Mouse (Mus musculus): ENCODE measurements around the gene H2-T23. TPM values are rescaled to one million over a fixed set of nuclear protein-coding genes. Genes with fewer than 3 reads are reported as not detected.

Gene H2-T23
- polyA plus RNA-seq, 1 experiment from 2014 or later = 73.5 TPM

DNA sequence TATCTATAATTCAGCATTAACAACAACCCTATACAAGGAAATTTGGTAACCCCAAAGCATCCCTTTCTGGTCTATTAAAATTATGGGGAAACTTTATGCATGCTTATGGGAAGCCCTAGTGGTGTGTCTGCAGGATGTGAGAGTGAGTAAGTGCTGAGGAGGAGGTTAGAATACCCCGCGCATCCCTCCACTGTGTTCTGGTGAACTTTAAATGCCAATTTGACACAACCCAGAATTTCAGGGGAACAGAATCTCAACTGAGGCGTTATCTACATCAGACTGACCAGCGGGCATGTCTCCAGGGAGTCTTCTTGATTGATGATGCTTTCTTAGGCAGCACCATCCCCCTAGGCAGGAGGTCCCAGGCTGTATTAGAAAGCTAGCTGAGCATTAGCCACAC is 6.8 kb downstream of the H2-T23 start:
- no peaks in the 10 kb centered on the region for H3K9me3 ChIP-seq (replicated peaks; ENCODE audit: control insufficient read depth, low read length)
- no peak overlapping the region for H3K27ac ChIP-seq (ENCODE audit: low read length)
- no peak for ATAC-seq (ENCODE audit: low read depth)
- peaks cover 42% of the 10 kb centered on the region for H3K4me1 ChIP-seq (ENCODE audit: control insufficient read depth, low read depth, low read length)
- no peak overlapping the region for H3K9ac ChIP-seq (ENCODE audit: low read depth, low read length)
- H3K36me3 ChIP-seq (ENCODE audit: control insufficient read depth, insufficient read depth) = no peaks in the 10 kb centered on the region
- H3K4me2 ChIP-seq (ENCODE audit: low read depth, low read length) = no peak overlapping the region
- H3K27me3 ChIP-seq (ENCODE audit: control insufficient read depth, insufficient read depth, low read depth, low read length) = no peaks in the 10 kb centered on the region
- WGBS (ENCODE audit: insufficient replicate concordance) = 69% methylated on average over 4 of the region's 4 CpGs
- H3K4me3 ChIP-seq (ENCODE audit: low read depth, low read length) = no peak overlapping the region

GRCm38 (mm10) chr17:36025197-36025596 is 7.5 kb downstream of the H2-T23 start:
- WGBS (ENCODE audit: insufficient replicate concordance) = 62% methylated on average over 5 of the region's 5 CpGs
- Histone ChIP-seq H3K36me3 (ENCODE audit: control insufficient read depth, insufficient read depth) (no peaks in the 10 kb centered on the region), H3K27ac (ENCODE audit: low read length) (0 out of 2 replicates have a peak overlapping the region, but pooled peaks have one; percentile 5), H3K9me3 (replicated peaks; ENCODE audit: control insufficient read depth, low read length) (no peaks in the 10 kb centered on the region), H3K9ac (ENCODE audit: low read depth, low read length) (no peak overlapping the region), H3K4me2 (ENCODE audit: low read depth, low read length) (no peak overlapping the region), H3K4me1 (ENCODE audit: control insufficient read depth, low read depth, low read length) (peaks cover 42% of the 10 kb centered on the region), H3K27me3 (ENCODE audit: control insufficient read depth, insufficient read depth, low read depth, low read length) (no peaks in the 10 kb centered on the region), H3K4me3 (ENCODE audit: low read depth, low read length) (no peak overlapping the region)
- no peak for ATAC-seq (ENCODE audit: low read depth)

- peak; percentile 45 for ATAC-seq (ENCODE audit: low read depth)
- Histone ChIP-seq H3K27ac (ENCODE audit: low read length) (peak overlapping the region; percentile 66), H3K36me3 (ENCODE audit: control insufficient read depth, insufficient read depth) (no peaks in the 10 kb centered on the region), H3K4me1 (ENCODE audit: control insufficient read depth, low read depth, low read length) (peaks cover 47% of the 10 kb centered on the region), H3K27me3 (ENCODE audit: control insufficient read depth, insufficient read depth, low read depth, low read length) (no peaks in the 10 kb centered on the region), H3K4me3 (ENCODE audit: low read depth, low read length) (peak overlapping the region; percentile 20), H3K4me2 (ENCODE audit: low read depth, low read length) (peak overlapping the region; percentile 46), H3K9ac (ENCODE audit: low read depth, low read length) (peak overlapping the region; percentile 2; the same call in 1 of the 2 replicates), H3K9me3 (replicated peaks; ENCODE audit: control insufficient read depth, low read length) (no peaks in the 10 kb centered on the region)
- WGBS (ENCODE audit: insufficient replicate concordance) = 48% methylated on average over 9 of the region's 9 CpGs
These were observed 8.7 kb downstream of the H2-T23 start for GRCm38 (mm10) chr17:36023710-36024654.

DNA sequence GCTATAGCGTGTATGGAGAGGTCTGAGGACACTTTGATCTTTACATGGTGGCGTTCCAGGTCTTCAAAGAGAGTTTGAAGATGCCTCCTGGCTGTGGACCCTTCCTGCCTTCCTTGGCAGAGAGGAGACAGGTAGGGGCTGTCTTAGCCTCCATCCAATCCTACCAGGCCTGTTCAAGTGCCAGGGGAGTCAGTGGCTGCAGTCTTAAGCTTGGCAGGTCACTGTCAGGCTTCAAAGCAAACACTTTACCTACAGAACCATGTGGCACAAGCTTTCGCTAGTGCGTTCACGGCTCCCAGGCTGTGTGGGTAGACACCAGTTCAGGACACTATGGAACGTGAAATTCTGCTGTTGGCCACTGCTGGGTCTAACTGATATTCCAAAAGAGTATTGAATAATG is 9.7 kb downstream of the H2-T23 start:
- H3K4me2 ChIP-seq (ENCODE audit: low read depth, low read length) = 0 out of 2 replicates have a peak overlapping the region, but pooled peaks have one; percentile 46
- no peak overlapping the region for H3K4me3 ChIP-seq (ENCODE audit: low read depth, low read length)
- no peaks in the 10 kb centered on the region for H3K9me3 ChIP-seq (replicated peaks; ENCODE audit: control insufficient read depth, low read length)
- WGBS (ENCODE audit: insufficient replicate concordance) = 84% methylated on average over 6 of the region's 6 CpGs
- peaks cover 51% of the 10 kb centered on the region for H3K4me1 ChIP-seq (ENCODE audit: control insufficient read depth, low read depth, low read length)
- H3K36me3 ChIP-seq (ENCODE audit: control insufficient read depth, insufficient read depth) = no peaks in the 10 kb centered on the region
- H3K9ac ChIP-seq (ENCODE audit: low read depth, low read length) = no peak overlapping the region
- no peak for ATAC-seq (ENCODE audit: low read depth)
- no peaks in the 10 kb centered on the region for H3K27me3 ChIP-seq (ENCODE audit: control insufficient read depth, insufficient read depth, low read depth, low read length)
- H3K27ac ChIP-seq (ENCODE audit: low read length) = peak overlapping the region; percentile 36

DNA sequence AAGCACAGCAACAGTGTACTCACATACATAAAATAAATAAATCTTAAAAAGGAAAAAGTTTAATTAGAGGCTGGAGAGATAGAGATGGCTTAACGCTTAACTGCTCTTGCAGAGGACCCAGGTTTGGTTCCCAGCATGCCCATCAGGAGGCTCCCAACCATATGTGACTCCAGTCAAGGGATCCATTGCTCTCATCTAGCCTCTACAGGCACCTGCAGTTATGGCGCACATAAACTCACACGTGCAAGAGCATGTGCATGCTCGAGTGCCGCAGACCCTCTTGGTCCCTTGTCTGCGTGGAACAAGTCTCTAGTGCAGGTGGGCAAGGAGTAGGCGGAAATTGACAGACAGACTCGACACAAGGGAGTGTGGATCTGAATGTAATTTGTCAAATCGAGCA is 10.6 kb downstream of the H2-T23 start:
- peaks cover 58% of the 10 kb centered on the region for H3K4me1 ChIP-seq (ENCODE audit: control insufficient read depth, low read depth, low read length)
- no peak overlapping the region for H3K4me3 ChIP-seq (ENCODE audit: low read depth, low read length)
- H3K4me2 ChIP-seq (ENCODE audit: low read depth, low read length) = no peak overlapping the region
- no peak overlapping the region for H3K9ac ChIP-seq (ENCODE audit: low read depth, low read length)
- no peak for ATAC-seq (ENCODE audit: low read depth)
- WGBS (ENCODE audit: insufficient replicate concordance) = 79% methylated on average over 9 of the region's 9 CpGs
- peaks cover 5% of the 10 kb centered on the region; the same call in 1 of the 2 replicates for H3K36me3 ChIP-seq (ENCODE audit: control insufficient read depth, insufficient read depth)
- H3K9me3 ChIP-seq (replicated peaks; ENCODE audit: control insufficient read depth, low read length) = no peaks in the 10 kb centered on the region
- H3K27me3 ChIP-seq (ENCODE audit: control insufficient read depth, insufficient read depth, low read depth, low read length) = no peaks in the 10 kb centered on the region
- H3K27ac ChIP-seq (ENCODE audit: low read length) = no peak overlapping the region

DNA sequence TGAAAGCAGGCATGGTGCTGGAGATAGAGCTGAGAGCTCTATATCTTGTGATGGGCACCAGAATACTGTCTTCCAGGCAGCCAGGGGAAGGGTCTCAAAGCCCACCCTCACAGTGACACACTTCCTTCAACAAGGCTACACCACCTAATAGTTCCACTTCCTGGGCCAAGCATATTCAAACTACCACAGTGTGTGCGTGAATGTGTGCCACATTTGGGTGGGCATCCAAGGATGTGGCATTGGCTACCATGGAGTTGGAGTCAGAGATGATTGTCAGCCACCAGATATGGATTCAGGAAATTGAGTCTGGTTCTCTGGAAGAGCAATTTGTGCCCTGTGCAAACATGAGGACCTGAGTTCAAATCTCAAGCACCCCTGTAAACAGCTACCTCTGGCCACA is 11.3 kb downstream of the H2-T23 start:
- H3K9me3 ChIP-seq (replicated peaks; ENCODE audit: control insufficient read depth, low read length) = no peaks in the 10 kb centered on the region
- peaks cover 58% of the 10 kb centered on the region for H3K4me1 ChIP-seq (ENCODE audit: control insufficient read depth, low read depth, low read length)
- peak overlapping the region; percentile 65 for H3K4me3 ChIP-seq (ENCODE audit: low read depth, low read length)
- H3K27me3 ChIP-seq (ENCODE audit: control insufficient read depth, insufficient read depth, low read depth, low read length) = no peaks in the 10 kb centered on the region
- H3K4me2 ChIP-seq (ENCODE audit: low read depth, low read length) = peak overlapping the region; percentile 76
- no peak for ATAC-seq (ENCODE audit: low read depth)
- H3K9ac ChIP-seq (ENCODE audit: low read depth, low read length) = no peak overlapping the region
- H3K36me3 ChIP-seq (ENCODE audit: control insufficient read depth, insufficient read depth) = peaks cover 13% of the 10 kb centered on the region
- WGBS (ENCODE audit: insufficient replicate concordance) = 81% methylated on average over 1 of the region's 1 CpGs
- H3K27ac ChIP-seq (ENCODE audit: low read length) = peak overlapping the region; percentile 97

DNA sequence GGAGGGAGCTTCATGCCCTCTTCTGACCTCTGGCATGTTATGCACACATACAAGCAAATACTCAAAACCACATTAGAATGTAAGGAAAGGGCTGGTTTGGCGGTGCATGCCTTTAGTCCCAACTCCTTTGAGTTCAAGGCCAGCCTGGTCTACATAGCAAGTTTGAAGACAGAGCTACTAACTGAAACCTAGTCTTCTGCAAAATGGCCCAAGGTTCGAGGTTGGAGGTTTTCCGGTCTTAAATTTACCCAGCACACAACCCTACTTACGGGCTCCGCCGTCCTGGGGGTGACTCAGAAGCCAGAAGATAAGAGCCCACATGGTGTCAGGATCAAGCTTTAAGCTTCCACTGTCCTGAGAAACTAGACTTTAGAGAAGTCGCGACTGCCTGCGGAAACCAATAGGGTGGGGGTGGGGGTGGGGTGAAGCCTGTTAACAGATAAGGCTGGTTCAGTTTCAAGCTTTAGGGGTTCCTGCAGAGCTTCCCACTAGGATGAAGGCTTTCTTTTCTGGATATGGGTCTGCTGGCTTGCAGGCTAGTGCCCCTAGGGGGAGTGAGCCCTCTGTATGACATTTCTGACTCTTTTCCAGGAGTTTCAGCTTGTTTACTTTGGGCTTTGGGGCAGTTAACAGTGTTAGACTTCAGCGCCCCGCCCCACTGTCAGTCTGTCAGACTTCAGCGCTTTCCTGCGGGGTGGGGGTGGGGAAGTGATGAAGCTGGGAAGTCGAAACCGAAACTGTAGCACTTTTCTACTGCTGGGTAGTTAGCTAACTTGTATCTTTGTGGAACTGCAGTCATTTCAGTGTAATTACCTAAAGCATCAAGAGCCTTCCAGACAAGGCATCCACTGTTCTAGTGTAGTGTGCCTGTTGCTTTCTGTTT is 12.2 kb downstream of the H2-T23 start, which contains the start of gene H2-T24:
Gene H2-T24, minus strand, starts transcription at position 370 of the 883 bp plus-strand sequence.
- peak within 1 kb of the TSS; percentile 65 for H3K4me3 ChIP-seq (ENCODE audit: low read depth, low read length)
- ATAC-seq (ENCODE audit: low read depth) = peak; percentile 86
- peaks cover 58% of the 10 kb centered on the region for H3K4me1 ChIP-seq (ENCODE audit: control insufficient read depth, low read depth, low read length)

GRCm38 (mm10) chr17:36019519-36019918 is 13.1 kb downstream of the H2-T23 start:
- peak overlapping the region; percentile 97 for H3K27ac ChIP-seq (ENCODE audit: low read length)
- peak overlapping the region; percentile 76 for H3K4me2 ChIP-seq (ENCODE audit: low read depth, low read length)
- 53% methylated on average over 3 of the region's 3 CpGs for WGBS (ENCODE audit: insufficient replicate concordance)

More for the DNA sequence above, 12.2 kb downstream of the H2-T23 start, which contains the start of gene H2-T24:
- H3K4me2 ChIP-seq (ENCODE audit: low read depth, low read length) = peak within 1 kb of the TSS; percentile 76
- H3K27me3 ChIP-seq (ENCODE audit: control insufficient read depth, insufficient read depth, low read depth, low read length) = no peaks in the 10 kb centered on the region
- peak within 1 kb of the TSS; percentile 73 for H3K9ac ChIP-seq (ENCODE audit: low read depth, low read length)
- H3K27ac ChIP-seq (ENCODE audit: low read length) = peak within 1 kb of the TSS; percentile 97
- WGBS (ENCODE audit: insufficient replicate concordance) = 8% methylated on average over 15 of the region's 15 CpGs
- no peaks in the 10 kb centered on the region for H3K9me3 ChIP-seq (replicated peaks; ENCODE audit: control insufficient read depth, low read length)
- peaks cover 19% of the 10 kb centered on the region for H3K36me3 ChIP-seq (ENCODE audit: control insufficient read depth, insufficient read depth)

More at GRCm38 (mm10) chr17:36019519-36019918, 13.1 kb downstream of the H2-T23 start:
- Histone ChIP-seq H3K9ac (ENCODE audit: low read depth, low read length) (peak overlapping the region; percentile 73), H3K4me3 (ENCODE audit: low read depth, low read length) (peak overlapping the region; percentile 65), H3K4me1 (ENCODE audit: control insufficient read depth, low read depth, low read length) (peaks cover 58% of the 10 kb centered on the region), H3K27me3 (ENCODE audit: control insufficient read depth, insufficient read depth, low read depth, low read length) (no peaks in the 10 kb centered on the region), H3K36me3 (ENCODE audit: control insufficient read depth, insufficient read depth) (peaks cover 28% of the 10 kb centered on the region), H3K9me3 (replicated peaks; ENCODE audit: control insufficient read depth, low read length) (no peaks in the 10 kb centered on the region)
- no peak for ATAC-seq (ENCODE audit: low read depth)

Data from liver, embryonic 16.5 days (tissue).